Mouse (Mus musculus): ENCODE measurements around the gene Thada.

DNA sequence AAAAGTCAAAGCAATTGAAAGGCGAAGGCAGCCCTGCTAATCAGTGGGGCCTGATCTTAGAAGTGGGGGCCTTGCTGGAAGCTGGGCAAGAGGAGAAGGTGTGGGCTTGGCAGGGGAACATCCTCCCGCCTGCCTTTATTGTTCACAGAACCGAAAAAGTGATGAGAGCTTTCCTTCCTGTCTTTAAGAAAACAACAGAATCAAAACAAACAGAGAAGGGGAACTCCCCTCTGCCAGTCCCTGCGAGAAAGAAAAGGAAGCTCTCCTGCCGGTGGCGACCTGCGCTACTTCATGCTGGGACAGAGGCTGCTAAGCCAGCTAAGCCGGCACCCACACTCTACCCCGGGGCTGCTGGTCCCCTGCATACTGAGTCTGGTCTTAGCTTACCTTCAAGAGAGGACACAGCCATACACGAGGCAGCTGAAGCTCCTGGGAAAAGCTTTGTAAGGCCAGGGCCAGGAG, 320.1 kb downstream of the Thada start:
- no peak for TF ChIP-seq EP300 (optimal IDR thresholded peaks at IDR 0.05)
- peak; percentile 18; the same call in 1 of the 2 replicates for TF ChIP-seq CTCF (IDR thresholded peaks at IDR 0.05; ENCODE audit: low read depth)

Data from stomach, postnatal 0 days (tissue).